ENCODE assay signal across 17 mouse cellular contexts in genomic region chr17:62613232-62613631, GRCm38 (mm10).
"Had no signal": no experiment of that assay in that cellular context is flagged by ENCODE, and none has a peak within 500 bp of the region (broad histone marks: within the 10 kb centered on the region; RNA-seq: fewer than 3 reads in every experiment).

No protein-coding gene starts in this region.

- H3K27ac ChIP-seq: lung, embryonic 15.5 days; macrophage; midbrain, embryonic 13.5 days; midbrain, embryonic 15.5 days; neural tube, embryonic 12.5 days; stomach, embryonic 15.5 days; stomach, postnatal 0 days had no signal

- ATAC-seq: liver, postnatal 0 days; lung, postnatal 0 days; midbrain, embryonic 13.5 days; midbrain, embryonic 15.5 days had no signal

- DNase-seq: liver, postnatal 0 days; lung, adult 2 months; lung, postnatal 14 days; lung, postnatal 36 days; right cerebral cortex, postnatal 14 days; thymus, adult 2 months; thymus, postnatal 25 days; thymus, postnatal 4 days had no signal

- H3K4me3 ChIP-seq: lung, embryonic 15.5 days; midbrain, embryonic 13.5 days; midbrain, embryonic 15.5 days; neural tube, embryonic 12.5 days; stomach, embryonic 15.5 days had no signal

- H3K4me1 ChIP-seq: stomach, embryonic 15.5 days had no signal

- H3K9me3 ChIP-seq: lung, embryonic 15.5 days; midbrain, embryonic 13.5 days; midbrain, embryonic 15.5 days; neural tube, embryonic 12.5 days; stomach, embryonic 15.5 days had no signal

- H3K27me3 ChIP-seq: lung, embryonic 15.5 days; midbrain, embryonic 13.5 days; midbrain, embryonic 15.5 days; neural tube, embryonic 12.5 days; stomach, embryonic 15.5 days had no signal

- H3K36me3 ChIP-seq: lung, embryonic 15.5 days; midbrain, embryonic 13.5 days; midbrain, embryonic 15.5 days; neural tube, embryonic 12.5 days; stomach, embryonic 15.5 days had no signal

- H3K9ac ChIP-seq: liver, postnatal 0 days; lung, embryonic 15.5 days; midbrain, embryonic 13.5 days; midbrain, embryonic 15.5 days; neural tube, embryonic 12.5 days; stomach, embryonic 15.5 days had no signal

- H3K4me2 ChIP-seq: lung, embryonic 15.5 days; midbrain, embryonic 11.5 days; midbrain, embryonic 13.5 days; midbrain, embryonic 15.5 days; neural tube, embryonic 12.5 days; stomach, embryonic 15.5 days had no signal
